Mouse (Mus musculus) heart, embryonic 11.5 days (tissue): ENCODE measurements around the gene Ptpra. TPM values are rescaled to one million over a fixed set of nuclear protein-coding genes. Genes with fewer than 3 reads are reported as not detected.

ENCODE experiments used
- ATAC-seq: fragments of 200-750 bp; cut with Nextera tagmentation; replicated peaks from 2 replicates; pipeline ENCODE4 v1.8.0; 2017; ENCODE audit warnings: moderate library complexity; ENCODE audit not compliant: insufficient number of reproducible peaks, low FRiP score, low TSS enrichment
- H3K27ac ChIP-seq: fragments of 300-500 bp; sonication (generic); 2 replicates; pipeline ENCODE4 v1.5.1; 2014; ENCODE audit warnings: mild to moderate bottlenecking, low read depth, low read length
- H3K27me3 ChIP-seq: fragments of 300-500 bp; sonication (generic); 2 replicates; pipeline ENCODE4 v1.6.1; 2014; ENCODE audit warnings: mild to moderate bottlenecking, low read length, mixed read lengths; ENCODE audit not compliant: control insufficient read depth, insufficient read depth
- H3K36me3 ChIP-seq: fragments of 300-500 bp; sonication (generic); 2 replicates; pipeline ENCODE4 v1.6.1; 2014; ENCODE audit warnings: mild to moderate bottlenecking, low read length, moderate library complexity, mixed read lengths; ENCODE audit not compliant: control insufficient read depth, insufficient read depth
- H3K4me1 ChIP-seq: fragments of 300-500 bp; sonication (generic); 2 replicates; pipeline ENCODE4 v1.6.1; 2014; ENCODE audit warnings: low read length; ENCODE audit not compliant: control insufficient read depth, insufficient read depth
- H3K4me2 ChIP-seq: fragments of 300-500 bp; sonication (generic); 2 replicates; pipeline ENCODE4 v1.6.1; 2014; ENCODE audit warnings: mild to moderate bottlenecking, moderate library complexity
- H3K4me3 ChIP-seq: fragments of 300-500 bp; sonication (generic); 2 replicates; pipeline ENCODE4 v1.5.1; 2014; ENCODE audit warnings: low read depth, low read length
- H3K9ac ChIP-seq: fragments of 300-500 bp; sonication (generic); 2 replicates; pipeline ENCODE4 v1.6.1; 2014; ENCODE audit warnings: mild to moderate bottlenecking, low read depth, low read length, moderate library complexity
- H3K9me3 ChIP-seq: fragments of 300-500 bp; sonication (generic); replicated peaks from 2 replicates; pipeline ENCODE4 v1.6.1; 2016; ENCODE audit warnings: low read length; ENCODE audit not compliant: control insufficient read depth
- WGBS: fragments of 180-500 bp; shearing (Covaris S2); extraction: QIAGEN DNeasy Blood & Tissue Kit; methylation state at CpG from one replicate; pipeline ENCODE4 v1.1.7; 2014; ENCODE audit not compliant: insufficient replicate concordance; 5-methylcytosine and 5-hydroxymethylcytosine counted together
- polyA plus RNA-seq: library from polyadenylated mRNA; unstranded; fragments of >200 nt; fragmentation: Nextera tagmentation; extraction: Ambion mirVana; gene quantifications from 2 replicates; pipeline ENCODE4 v1.2.1, GENCODE M21; 2014

The Ptpra gene
- polyA plus RNA-seq, 1 experiment from 2014 or later = 72.9 TPM

- H3K9ac ChIP-seq = no peak overlapping the region
- no peak overlapping the region for H3K4me3 ChIP-seq
- WGBS = 95% methylated on average over 1 of the region's 1 CpGs
- H3K36me3 ChIP-seq = peaks cover 34% of the 10 kb centered on the region
- H3K4me1 ChIP-seq = 0 out of 2 replicates have a peak, but pooled peaks cover 2% of the 10 kb centered on the region
- no peaks in the 10 kb centered on the region for H3K9me3 ChIP-seq
- no peak overlapping the region for H3K4me2 ChIP-seq
- ATAC-seq = no peak
- no peak overlapping the region for H3K27ac ChIP-seq
- no peaks in the 10 kb centered on the region for H3K27me3 ChIP-seq
Observed at GRCm38 (mm10) chr2:130436769-130437168, 13.3 kb upstream of the Ptpra start.

- no peak overlapping the region for H3K27ac ChIP-seq
- no peak overlapping the region for H3K9ac ChIP-seq
- H3K4me2 ChIP-seq = no peak overlapping the region
- peaks cover 46% of the 10 kb centered on the region for H3K36me3 ChIP-seq
- no peak for ATAC-seq
- no peaks in the 10 kb centered on the region for H3K27me3 ChIP-seq
- H3K4me1 ChIP-seq = no peaks in the 10 kb centered on the region
- WGBS = 90% methylated on average over 3 of the region's 3 CpGs
- no peaks in the 10 kb centered on the region for H3K9me3 ChIP-seq
- no peak overlapping the region for H3K4me3 ChIP-seq
Observed at GRCm38 (mm10) chr2:130438861-130439260, 11.2 kb upstream of the Ptpra start.

GRCm38 (mm10) chr2:130439840-130440480 is 10.1 kb upstream of the Ptpra start:
- no peak overlapping the region for H3K9ac ChIP-seq
- H3K27ac ChIP-seq = no peak overlapping the region
- peaks cover 46% of the 10 kb centered on the region for H3K36me3 ChIP-seq
- no peaks in the 10 kb centered on the region for H3K27me3 ChIP-seq
- no peaks in the 10 kb centered on the region for H3K9me3 ChIP-seq
- no peak for ATAC-seq
- H3K4me2 ChIP-seq = no peak overlapping the region
- H3K4me1 ChIP-seq = no peaks in the 10 kb centered on the region
- WGBS = 86% methylated on average over 4 of the region's 4 CpGs
- H3K4me3 ChIP-seq = no peak overlapping the region

GRCm38 (mm10) chr2:130442162-130442561 is 7.9 kb upstream of the Ptpra start:
- WGBS = 84% methylated on average over 10 of the region's 10 CpGs
- no peak overlapping the region for H3K4me3 ChIP-seq
- H3K27me3 ChIP-seq = no peaks in the 10 kb centered on the region
- no peak overlapping the region for H3K4me2 ChIP-seq
- no peak for ATAC-seq
- H3K9ac ChIP-seq = no peak overlapping the region
- H3K27ac ChIP-seq = no peak overlapping the region
- no peaks in the 10 kb centered on the region for H3K9me3 ChIP-seq
- peaks cover 46% of the 10 kb centered on the region for H3K36me3 ChIP-seq
- H3K4me1 ChIP-seq = no peaks in the 10 kb centered on the region

- Histone ChIP-seq H3K27me3 (no peaks in the 10 kb centered on the region), H3K9me3 (no peaks in the 10 kb centered on the region), H3K27ac (no peak overlapping the region), H3K36me3 (no peaks in the 10 kb centered on the region), H3K9ac (no peak overlapping the region), H3K4me1 (peaks cover 23% of the 10 kb centered on the region), H3K4me2 (no peak overlapping the region), H3K4me3 (no peak overlapping the region)
- no peak for ATAC-seq
Observed at GRCm38 (mm10) chr2:130448449-130448848, 1.6 kb upstream of the Ptpra start.

GRCm38 (mm10) chr2:130449021-130449793 is 871 bp upstream of the Ptpra start:
- H3K9ac ChIP-seq = 0 out of 2 replicates have a peak overlapping the region, but pooled peaks have one; percentile 89
- H3K27me3 ChIP-seq = no peaks in the 10 kb centered on the region
- no peak overlapping the region for H3K27ac ChIP-seq
- WGBS = 12% methylated on average over 17 of the region's 17 CpGs
- no peaks in the 10 kb centered on the region for H3K36me3 ChIP-seq
- ATAC-seq = no peak
- peak overlapping the region; percentile 89 for H3K4me3 ChIP-seq
- H3K4me1 ChIP-seq = peaks cover 23% of the 10 kb centered on the region
- peak overlapping the region; percentile 90 for H3K4me2 ChIP-seq
- no peaks in the 10 kb centered on the region for H3K9me3 ChIP-seq

GRCm38 (mm10) chr2:130450434-130450796 is 337 bp downstream of the Ptpra start:
- WGBS = 1% methylated on average over 39 of the region's 47 CpGs
- Histone ChIP-seq H3K9me3 (no peaks in the 10 kb centered on the region), H3K4me3 (peak overlapping the region; percentile 89), H3K9ac (peak overlapping the region; percentile 89), H3K4me2 (peak overlapping the region; percentile 90), H3K4me1 (peaks cover 26% of the 10 kb centered on the region), H3K27me3 (no peaks in the 10 kb centered on the region), H3K36me3 (no peaks in the 10 kb centered on the region), H3K27ac (peak overlapping the region; percentile 84)
- peak; percentile 87 for ATAC-seq

- ATAC-seq = no peak
Observed at GRCm38 (mm10) chr2:130451086-130451726, 1.1 kb downstream of the Ptpra start.

More at GRCm38 (mm10) chr2:130451086-130451726, 1.1 kb downstream of the Ptpra start:
- Histone ChIP-seq H3K4me2 (peak overlapping the region; percentile 90), H3K4me3 (peak overlapping the region; percentile 89), H3K4me1 (peaks cover 26% of the 10 kb centered on the region), H3K36me3 (no peaks in the 10 kb centered on the region), H3K27me3 (no peaks in the 10 kb centered on the region), H3K9me3 (no peaks in the 10 kb centered on the region), H3K27ac (no peak overlapping the region), H3K9ac (peak overlapping the region; percentile 89)
- WGBS = 62% methylated on average over 14 of the region's 14 CpGs
